Mouse (Mus musculus) liver, postnatal 0 days (tissue): ENCODE results near the gene Ern2. TPM values are rescaled to one million over a fixed set of nuclear protein-coding genes. Genes with fewer than 3 reads are reported as not detected.

Experiments used
- ATAC-seq: fragments of 200-750 bp; cut with Nextera tagmentation; 2 replicates; pipeline ENCODE4 v1.8.0; 2017; ENCODE audit warnings: mild to moderate bottlenecking, moderate library complexity
- DNase-seq: peaks from one replicate; pipeline ENCODE4 v3.0.0-alpha.2; 2016
- H3K27ac ChIP-seq: fragments of 300-500 bp; sonication (generic); 2 replicates; pipeline ENCODE4 v1.5.1; 2014; ENCODE audit warnings: antibody characterized with exemption, moderate library complexity, mild to moderate bottlenecking, low read depth
- H3K27me3 ChIP-seq: fragments of 300-500 bp; sonication (generic); 2 replicates; pipeline ENCODE4 v1.6.1; 2014; ENCODE audit warnings: low read length, control low read depth, mixed read lengths; ENCODE audit not compliant: insufficient read depth
- H3K36me3 ChIP-seq: fragments of 300-500 bp; sonication (generic); replicated peaks from 2 replicates; pipeline ENCODE4 v1.6.1; 2014; ENCODE audit warnings: mild to moderate bottlenecking, control low read depth, low read length, moderate library complexity, mixed read lengths; ENCODE audit not compliant: insufficient read depth
- H3K4me1 ChIP-seq: fragments of 300-500 bp; sonication (generic); 2 replicates; pipeline ENCODE4 v1.6.1; 2014; ENCODE audit warnings: antibody characterized with exemption, mild to moderate bottlenecking, control low read depth; ENCODE audit not compliant: insufficient read depth
- H3K4me2 ChIP-seq: fragments of 300-500 bp; sonication (generic); 2 replicates; pipeline ENCODE4 v1.6.1; 2014; ENCODE audit warnings: low read depth, mild to moderate bottlenecking, low read length, moderate library complexity, mixed read lengths
- H3K4me3 ChIP-seq: fragments of 300-500 bp; sonication (generic); 2 replicates; pipeline ENCODE4 v1.5.1; 2014; ENCODE audit warnings: low read depth, low read length
- H3K9ac ChIP-seq: fragments of 300-500 bp; sonication (generic); replicated peaks from 2 replicates; pipeline ENCODE4 v1.6.1; 2014; ENCODE audit warnings: mild to moderate bottlenecking, moderate library complexity
- H3K9me3 ChIP-seq: fragments of 300-500 bp; sonication (generic); 2 replicates; pipeline ENCODE4 v1.6.1; 2016; ENCODE audit warnings: mild to moderate bottlenecking, control low read depth, low read length, mixed read lengths
- CTCF ChIP-seq: sonication (generic); IDR thresholded peaks from 2 replicates; pipeline ENCODE4 v1.5.1; 2016; ENCODE audit warnings: antibody characterized with exemption, low read depth
- EP300 ChIP-seq: IDR thresholded peaks from 2 replicates; pipeline ENCODE4 v1.6.1; 2016; ENCODE audit warnings: antibody characterized with exemption, low read depth, mild to moderate bottlenecking
- WGBS: fragments of 180-500 bp; shearing (Covaris S2); extraction: QIAGEN DNeasy Blood & Tissue Kit; methylation state at CpG from one replicate; pipeline ENCODE4 v1.1.7; 2014; ENCODE audit not compliant: insufficient replicate concordance; 5-methylcytosine and 5-hydroxymethylcytosine counted together
- polyA plus RNA-seq: library from polyadenylated mRNA; unstranded; fragments of >200 nt; fragmentation: Nextera tagmentation; extraction: Ambion mirVana; gene quantifications from 2 replicates; pipeline ENCODE4 v1.2.1, GENCODE M21; 2015

The Ern2 gene
- not detected in 2 replicates for polyA plus RNA-seq

DNA sequence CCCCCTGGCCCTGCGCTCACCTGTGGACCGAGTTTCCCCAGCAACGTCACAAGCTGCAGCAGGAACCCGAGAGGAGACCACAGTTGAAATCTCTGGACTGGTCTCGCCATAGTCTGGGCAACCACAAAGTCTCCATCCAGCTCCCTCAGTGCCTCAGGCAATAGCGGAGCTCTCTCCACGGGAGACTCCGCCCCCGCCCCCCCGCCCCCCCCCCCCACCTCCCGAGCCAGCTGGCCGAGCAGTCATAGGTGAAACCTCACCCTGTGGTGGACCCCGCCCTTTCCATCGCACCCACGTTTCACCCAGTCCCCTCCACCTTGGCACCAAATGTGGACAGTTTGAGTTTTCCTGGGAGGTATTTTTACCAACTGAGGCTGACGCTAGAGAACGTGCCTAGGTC is at the start of gene Ern2:
Gene Ern2 (minus strand): TSS at position 165 of the 400 bp plus-strand sequence.
- TF ChIP-seq EP300, result no peak
- no peak for TF ChIP-seq CTCF
- H3K27ac ChIP-seq, result no peak within 1 kb of the TSS
- no peaks in the 10 kb centered on the region for H3K9me3 ChIP-seq
- H3K36me3 ChIP-seq, result no peaks in the 10 kb centered on the region
- no peak within 1 kb of the TSS for H3K4me3 ChIP-seq
- no peak within 1 kb of the TSS for H3K4me2 ChIP-seq
- 28% methylated on average over 14 of the region's 17 CpGs for WGBS
- no peak within 1 kb of the TSS for H3K9ac ChIP-seq
- ATAC-seq (no peak), DNase-seq (no peak)
- no peaks in the 10 kb centered on the region for H3K4me1 ChIP-seq
- no peaks in the 10 kb centered on the region for H3K27me3 ChIP-seq

DNA sequence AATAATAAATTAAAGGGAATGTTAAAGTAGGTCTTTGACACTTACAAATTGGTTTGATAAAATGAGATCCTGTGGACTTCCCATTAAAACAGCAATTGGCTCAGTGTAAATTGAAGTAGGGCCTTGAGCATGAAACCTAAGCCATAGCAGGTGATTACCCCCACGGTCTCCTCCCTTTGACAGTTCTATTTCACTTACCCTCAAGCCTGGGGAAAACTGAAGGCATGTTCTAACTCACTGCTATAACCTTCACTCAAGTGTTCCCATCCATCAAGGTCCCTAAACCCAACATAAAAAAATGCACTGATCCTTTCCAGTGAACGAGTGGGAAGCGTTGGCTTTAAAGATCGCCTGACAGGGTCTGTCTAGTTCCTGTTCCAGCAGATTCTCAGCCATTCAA is 44.9 kb upstream of the Ern2 start:
- H3K4me2 ChIP-seq, result no peak overlapping the region
- H3K4me3 ChIP-seq, result no peak overlapping the region
- TF ChIP-seq CTCF (no peak), EP300 (no peak)
- no peak for DNase-seq
- H3K36me3 ChIP-seq, result no peaks in the 10 kb centered on the region
- H3K27me3 ChIP-seq, result no peaks in the 10 kb centered on the region
- H3K27ac ChIP-seq, result no peak overlapping the region
- H3K9ac ChIP-seq, result no peak overlapping the region
- WGBS, result 77% methylated on average over 4 of the region's 4 CpGs
- H3K9me3 ChIP-seq, result no peaks in the 10 kb centered on the region
- 0 out of 2 replicates have a peak, but pooled peaks cover 2% of the 10 kb centered on the region for H3K4me1 ChIP-seq
- no peak for ATAC-seq

DNA sequence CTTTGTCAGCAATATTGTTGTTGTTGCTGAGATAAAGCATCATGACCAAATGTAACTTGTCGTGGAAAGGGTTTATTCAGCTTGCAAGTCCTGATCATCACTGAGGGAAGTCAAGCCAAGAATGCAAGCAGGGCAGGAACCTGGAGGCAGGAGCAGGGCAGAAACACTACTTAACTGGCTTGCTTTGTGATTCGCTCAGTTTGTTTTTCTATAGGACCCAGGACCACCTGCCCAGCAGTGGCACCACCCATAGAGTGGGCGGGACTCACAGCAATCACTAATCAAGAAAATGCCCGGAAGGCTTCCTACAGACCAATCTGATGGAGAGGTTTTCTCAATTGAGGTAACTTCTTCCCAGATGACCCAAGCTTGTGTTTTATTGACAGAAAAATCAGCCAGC is 43.9 kb upstream of the Ern2 start:
- Histone ChIP-seq H3K4me2 (no peak overlapping the region), H3K27me3 (no peaks in the 10 kb centered on the region), H3K4me3 (no peak overlapping the region), H3K36me3 (no peaks in the 10 kb centered on the region), H3K9me3 (no peaks in the 10 kb centered on the region), H3K27ac (no peak overlapping the region), H3K4me1 (0 out of 2 replicates have a peak, but pooled peaks cover 3% of the 10 kb centered on the region), H3K9ac (no peak overlapping the region)
- 62% methylated on average over 4 of the region's 4 CpGs for WGBS
- no peak for ATAC-seq
- no peak for DNase-seq
- no peak for TF ChIP-seq EP300
- TF ChIP-seq CTCF, result no peak

DNA sequence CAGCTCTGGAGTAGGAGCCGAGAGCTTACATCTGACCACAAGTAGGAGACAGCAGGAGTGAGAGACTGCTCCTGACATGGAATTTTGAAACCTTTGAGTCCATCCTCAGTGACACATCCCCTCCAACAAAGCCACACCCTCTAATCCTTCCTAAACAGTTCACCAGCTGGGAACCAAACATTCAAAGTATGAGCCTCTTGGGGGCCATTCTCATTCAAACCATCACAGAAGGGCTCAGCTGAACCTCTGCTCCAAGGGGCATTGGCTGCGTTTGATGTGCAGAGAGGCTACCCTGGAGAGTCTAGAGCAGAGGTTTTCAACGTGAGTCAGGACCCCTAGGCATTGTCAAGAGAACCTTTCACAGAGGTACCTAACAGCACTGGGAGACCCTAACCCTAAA is 43.3 kb upstream of the Ern2 start:
- Histone ChIP-seq H3K4me2 (no peak overlapping the region), H3K9ac (no peak overlapping the region), H3K4me1 (0 out of 2 replicates have a peak, but pooled peaks cover 3% of the 10 kb centered on the region), H3K27me3 (no peaks in the 10 kb centered on the region), H3K27ac (no peak overlapping the region), H3K9me3 (no peaks in the 10 kb centered on the region), H3K36me3 (no peaks in the 10 kb centered on the region), H3K4me3 (no peak overlapping the region)
- DNase-seq, result no peak
- no peak for TF ChIP-seq EP300
- no peak for TF ChIP-seq CTCF
- WGBS, result 69% methylated on average over 3 of the region's 3 CpGs
- no peak for ATAC-seq

DNA sequence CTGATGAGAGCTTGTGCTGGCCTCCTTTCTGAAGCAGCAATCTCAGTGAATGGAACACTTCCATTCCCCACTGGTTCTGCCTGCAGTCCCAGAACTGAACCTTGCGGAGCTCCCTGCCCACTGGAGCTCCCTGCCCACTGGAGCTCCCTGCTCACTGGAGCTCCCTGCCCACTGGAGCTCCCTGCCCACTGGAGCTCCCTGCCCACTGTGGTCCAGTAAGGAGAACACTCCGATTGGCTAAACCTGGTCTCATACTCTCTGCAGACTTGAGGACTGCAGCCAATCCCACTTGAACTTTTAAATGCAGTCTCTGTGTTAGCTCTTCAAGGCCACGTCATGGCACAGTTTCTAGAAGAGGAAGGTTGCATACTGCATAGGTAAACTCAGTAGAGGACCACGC is 40.7 kb upstream of the Ern2 start:
- no peak for TF ChIP-seq EP300
- no peak for TF ChIP-seq CTCF
- H3K36me3 ChIP-seq, result no peaks in the 10 kb centered on the region
- 0 out of 2 replicates have a peak, but pooled peaks cover 3% of the 10 kb centered on the region for H3K4me1 ChIP-seq
- no peaks in the 10 kb centered on the region for H3K9me3 ChIP-seq
- ATAC-seq (no peak), DNase-seq (no peak)
- H3K4me3 ChIP-seq, result no peak overlapping the region
- WGBS, result 79% methylated on average over 4 of the region's 4 CpGs
- no peaks in the 10 kb centered on the region for H3K27me3 ChIP-seq
- no peak overlapping the region for H3K27ac ChIP-seq
- H3K9ac ChIP-seq, result no peak overlapping the region
- H3K4me2 ChIP-seq, result no peak overlapping the region

DNA sequence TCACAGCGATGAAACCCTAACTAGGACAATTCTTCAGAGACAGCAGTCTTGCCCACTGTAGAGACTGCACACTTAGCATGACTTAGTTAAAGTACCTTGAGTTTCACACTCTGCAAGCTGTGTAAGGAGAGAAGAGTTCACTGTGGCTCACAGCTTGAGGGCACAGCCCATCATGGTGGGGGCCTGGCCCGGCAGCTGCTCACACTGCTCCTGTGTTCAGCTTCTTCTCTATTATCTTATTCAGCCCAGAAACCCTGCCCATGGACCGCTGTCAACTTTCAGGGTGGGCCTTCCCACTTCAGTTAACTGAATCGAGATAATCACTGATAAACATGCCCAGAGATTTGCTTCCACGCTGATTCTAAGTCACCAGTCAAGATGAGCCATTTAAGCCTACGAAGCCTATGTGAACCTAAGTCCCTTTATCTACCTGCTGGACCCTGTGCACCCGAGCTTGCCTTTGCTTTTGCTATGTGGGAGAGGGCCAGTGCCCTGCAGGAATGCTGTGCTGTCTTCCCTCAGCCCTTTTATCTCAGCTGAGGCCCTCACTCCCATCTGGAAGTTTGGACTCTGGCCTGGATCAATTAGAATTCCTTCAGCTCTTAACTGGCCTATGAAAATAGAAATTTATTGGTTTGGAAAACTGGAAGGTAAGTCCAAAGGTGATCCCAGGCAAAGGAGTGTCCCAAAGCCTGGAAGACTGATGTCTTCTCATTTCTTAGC is 40.2 kb upstream of the Ern2 start:
- no peak for ATAC-seq

More for the DNA sequence above, 40.2 kb upstream of the Ern2 start:
- Histone ChIP-seq H3K4me2 (no peak overlapping the region), H3K9me3 (no peaks in the 10 kb centered on the region), H3K36me3 (no peaks in the 10 kb centered on the region), H3K4me1 (0 out of 2 replicates have a peak, but pooled peaks cover 3% of the 10 kb centered on the region), H3K4me3 (no peak overlapping the region), H3K27ac (no peak overlapping the region), H3K9ac (no peak overlapping the region), H3K27me3 (no peaks in the 10 kb centered on the region)
- TF ChIP-seq CTCF (no peak), EP300 (no peak)
- WGBS, result 61% methylated on average over 7 of the region's 7 CpGs
- no peak for DNase-seq
